Mouse (Mus musculus) bone marrow, adult 2 months (tissue): ENCODE results near the gene Ncoa1.

Experiments used
- CTCF ChIP-seq: fragments of 200-500 bp; IDR thresholded peaks from 2 replicates; pipeline ENCODE4 v1.5.1; 2011; ENCODE audit warnings: low read length, control low read depth; ENCODE audit not compliant: control insufficient read depth, insufficient read depth
- POLR2A ChIP-seq: fragments of 200-500 bp; IDR thresholded peaks from 2 replicates; pipeline ENCODE4 v1.6.1; 2011; ENCODE audit warnings: low read depth, mild to moderate bottlenecking, control low read depth, low read length, borderline replicate concordance; ENCODE audit not compliant: control insufficient read depth

GRCm38 (mm10) chr12:4390721-4391120 lies 86.3 kb downstream of the Ncoa1 start:
- TF ChIP-seq CTCF: no peak
- TF ChIP-seq POLR2A: no peak
